Mouse (Mus musculus) liver, adult 2 months (tissue): ENCODE data around the gene Gm5862. TPM values are rescaled to one million over a fixed set of nuclear protein-coding genes. Genes with fewer than 3 reads are reported as not detected.

Experiments used
- polyA plus RNA-seq: library from polyadenylated mRNA; depleted of rRNA; stranded (reverse); fragments of >200 nt; gene quantifications from 2 replicates; pipeline ENCODE4 v1.2.3, GENCODE M21; 2012; rRNA removed
- total RNA-seq: library from RNA; depleted of rRNA; stranded (reverse); fragments of >200 nt; gene quantifications from 2 replicates; pipeline ENCODE4 v1.2.3, GENCODE M21; 2014; rRNA removed

Gene Gm5862
- total and polyA plus RNA-seq, 2 experiments, result not detected

Other genes starting within 250 kb of the Gm5862 start
- gene Gm21663, start 80.5 kb downstream of the Gm5862 start, total RNA-seq, result not detected in 2 replicates
- not detected in 2 replicates for gene Gm21663, start 80.5 kb downstream of the Gm5862 start, polyA plus RNA-seq
- gene Gm21671, start 68.5 kb downstream of the Gm5862 start, total RNA-seq, result not detected in 2 replicates
- not detected in 2 replicates for gene Gm21671, start 68.5 kb downstream of the Gm5862 start, polyA plus RNA-seq
- not detected in 2 replicates for gene Gm21680, start 50.3 kb downstream of the Gm5862 start, total RNA-seq
- not detected in 2 replicates for gene Gm21680, start 50.3 kb downstream of the Gm5862 start, polyA plus RNA-seq
- gene Gm21698, start 34.3 kb downstream of the Gm5862 start, total RNA-seq, result not detected in 2 replicates
- gene Gm21698, start 34.3 kb downstream of the Gm5862 start, polyA plus RNA-seq, result not detected in 2 replicates
- not detected in 2 replicates for gene Gm1979, start 18.1 kb downstream of the Gm5862 start, total RNA-seq
- not detected in 2 replicates for gene Gm1979, start 18.1 kb downstream of the Gm5862 start, polyA plus RNA-seq
- not detected in 2 replicates for gene Speer4a, start 16.6 kb upstream of the Gm5862 start, total RNA-seq
- gene Speer4a, start 16.6 kb upstream of the Gm5862 start, polyA plus RNA-seq, result not detected in 2 replicates
- gene Gm7347, start 35.7 kb upstream of the Gm5862 start, total RNA-seq, result not detected in 2 replicates
- not detected in 2 replicates for gene Gm7347, start 35.7 kb upstream of the Gm5862 start, polyA plus RNA-seq
- not detected in 2 replicates for gene Gm10471, start 66.4 kb upstream of the Gm5862 start, total RNA-seq
- gene Gm10471, start 66.4 kb upstream of the Gm5862 start, polyA plus RNA-seq, result not detected in 2 replicates
- gene 5031410I06Rik, start 82.4 kb upstream of the Gm5862 start, total RNA-seq, result not detected in 2 replicates
- gene 5031410I06Rik, start 82.4 kb upstream of the Gm5862 start, polyA plus RNA-seq, result not detected in 2 replicates
- gene Gm10220, start 98.5 kb upstream of the Gm5862 start, total RNA-seq, result not detected in 2 replicates
- not detected in 2 replicates for gene Gm10220, start 98.5 kb upstream of the Gm5862 start, polyA plus RNA-seq
- not detected in 2 replicates for gene Gm7361, start 234.8 kb upstream of the Gm5862 start, total RNA-seq
- not detected in 2 replicates for gene Gm7361, start 234.8 kb upstream of the Gm5862 start, polyA plus RNA-seq